Mouse (Mus musculus): ENCODE measurements around the gene Slc22a14.
"Not testable (repeated sequence)": the region's sequence is repeated elsewhere in the genome, so short reads cannot be mapped to it uniquely, and the experiment has no call there.

The Slc22a14 gene

GRCm38 (mm10) chr9:119322289-119323259 is 42.8 kb downstream of the Slc22a14 start, which contains the start of gene Oxsr1:
Gene Oxsr1 (minus strand): TSS chr9:119322427.
- peak; percentile 99 for DNase-seq (ENCODE audit: low spot score)

GRCm38 (mm10) chr9:119321392-119322229 is 43.7 kb downstream of the Slc22a14 start:
- no peak for DNase-seq (ENCODE audit: low spot score)

- no peak for DNase-seq (ENCODE audit: low spot score)
Observed at GRCm38 (mm10) chr9:119320946-119321345, 44.4 kb downstream of the Slc22a14 start.

GRCm38 (mm10) chr9:119320446-119320845 is 44.9 kb downstream of the Slc22a14 start:
- no peak for DNase-seq (ENCODE audit: low spot score)

GRCm38 (mm10) chr9:119318891-119319290 is 46.5 kb downstream of the Slc22a14 start:
- DNase-seq (ENCODE audit: low spot score), result no peak

GRCm38 (mm10) chr9:119313096-119313495 is 52.3 kb downstream of the Slc22a14 start:
- DNase-seq (ENCODE audit: low spot score), result no peak

- no peak for DNase-seq (ENCODE audit: low spot score)
Observed at GRCm38 (mm10) chr9:119309067-119309466, 56.3 kb downstream of the Slc22a14 start.

- no peak for DNase-seq (ENCODE audit: low spot score)
Observed at GRCm38 (mm10) chr9:119305863-119306262, 59.5 kb downstream of the Slc22a14 start.

- DNase-seq (ENCODE audit: low spot score), result no peak
Observed at GRCm38 (mm10) chr9:119298563-119298962, 66.8 kb downstream of the Slc22a14 start.

GRCm38 (mm10) chr9:119297696-119298095 is 67.7 kb downstream of the Slc22a14 start:
- DNase-seq (ENCODE audit: low spot score), result no peak

GRCm38 (mm10) chr9:119290791-119291190 is 74.6 kb downstream of the Slc22a14 start:
- no peak for DNase-seq (ENCODE audit: low spot score)

- no peak for DNase-seq (ENCODE audit: low spot score)
Observed at GRCm38 (mm10) chr9:119280894-119281682, 84.3 kb downstream of the Slc22a14 start.

GRCm38 (mm10) chr9:119278031-119278430 is 87.3 kb downstream of the Slc22a14 start:
- no peak for DNase-seq (ENCODE audit: low spot score)

GRCm38 (mm10) chr9:119276321-119276720 is 89.0 kb downstream of the Slc22a14 start:
- no peak for DNase-seq (ENCODE audit: low spot score)

GRCm38 (mm10) chr9:119274814-119275213 is 90.5 kb downstream of the Slc22a14 start:
- not testable (repeated sequence) for DNase-seq (ENCODE audit: low spot score)

- no peak for DNase-seq (ENCODE audit: low spot score)
Observed at GRCm38 (mm10) chr9:119271496-119271895, 93.9 kb downstream of the Slc22a14 start.

GRCm38 (mm10) chr9:119268588-119269145 is 96.7 kb downstream of the Slc22a14 start:
- DNase-seq (ENCODE audit: low spot score), result no peak

- no peak for DNase-seq (ENCODE audit: low spot score)
Observed at GRCm38 (mm10) chr9:119268120-119268519, 97.2 kb downstream of the Slc22a14 start.

GRCm38 (mm10) chr9:119266121-119266395 is 99.3 kb downstream of the Slc22a14 start:
- DNase-seq (ENCODE audit: low spot score), result not testable (repeated sequence)

- DNase-seq (ENCODE audit: low spot score), result not testable (repeated sequence)
Observed at GRCm38 (mm10) chr9:119265373-119266120, 99.8 kb downstream of the Slc22a14 start.

- DNase-seq (ENCODE audit: low spot score), result no peak
Observed at GRCm38 (mm10) chr9:119263067-119263466, 102.3 kb downstream of the Slc22a14 start.
